Mouse (Mus musculus): ENCODE measurements around the gene Tex33.

The Tex33 gene

Small RNA genes lying within 50 kb of the gene (microRNA-seq; reads per million reads assigned to microRNA genes)
- gene Mir7676-2: 0 reads per million in 2 experiments
